Mouse (Mus musculus): Measurements from ENCODE around the gene Rgs8. TPM values are rescaled to one million over a fixed set of nuclear protein-coding genes. Genes with fewer than 3 reads are reported as not detected.

The Rgs8 gene
- polyA plus RNA-seq, 1 experiment, result 0.16 TPM

- Histone ChIP-seq H3ac (ENCODE audit: control insufficient read depth, insufficient read length) (no peak overlapping the region), H3K4me3 (no peak overlapping the region)
- TF ChIP-seq TCF3 (IDR thresholded peaks at IDR 0.05; ENCODE audit: insufficient read length, low read depth), result peak; percentile 87
- no peak for TF ChIP-seq USF1 (IDR thresholded peaks at IDR 0.05; ENCODE audit: low read depth)
- no peak for TF ChIP-seq POLR2A (IDR thresholded peaks at IDR 0.05; ENCODE audit: insufficient read length, low read depth)
- peak; percentile 52 to 97 (median 93) for TF ChIP-seq MYOD1 (IDR thresholded peaks at IDR 0.05; ENCODE audit: control insufficient read depth in 1 of 3, insufficient read length in 2 of 3, low read depth in 2 of 3)
- no peak for TF ChIP-seq POLR2AphosphoS2 (IDR thresholded peaks at IDR 0.05; ENCODE audit: insufficient read length, low read depth)
- no peak for TF ChIP-seq CEBPB (IDR thresholded peaks at IDR 0.05; ENCODE audit: insufficient read depth, poor library complexity, severe bottlenecking)
- TF ChIP-seq SRF (IDR thresholded peaks at IDR 0.05; ENCODE audit: control insufficient read depth, insufficient read length, low read depth), result no peak
- no peak for TF ChIP-seq MAX (IDR thresholded peaks at IDR 0.05; ENCODE audit: low read depth)
- TF ChIP-seq MYOG (IDR thresholded peaks at IDR 0.05; ENCODE audit: control insufficient read depth in 1 of 3, insufficient read depth in 1 of 3, insufficient read length in 2 of 3, low read depth in 2 of 3), result peak; percentile 46 to 84 (median 49)
- peak; percentile 68 for TF ChIP-seq TCF12 (IDR thresholded peaks at IDR 0.05; ENCODE audit: insufficient read depth, poor library complexity, severe bottlenecking)
- TF ChIP-seq REST (IDR thresholded peaks at IDR 0.05; ENCODE audit: insufficient read depth, insufficient read length), result no peak
- no peak for TF ChIP-seq E2F4 (IDR thresholded peaks at IDR 0.05; ENCODE audit: insufficient read depth)
Observed at GRCm38 (mm10) chr1:153635056-153635455, 17.8 kb upstream of the Rgs8 start.

GRCm38 (mm10) chr1:153635521-153635920 lies 17.3 kb upstream of the Rgs8 start:
- no peaks in the 10 kb centered on the region for H3K79me2 ChIP-seq (ENCODE audit: control insufficient read depth, insufficient read depth)
- H3K27me3 ChIP-seq (ENCODE audit: control insufficient read depth, insufficient read depth, insufficient read length), result no peaks in the 10 kb centered on the region
- no peaks in the 10 kb centered on the region for H3K36me3 ChIP-seq (ENCODE audit: control insufficient read depth, insufficient read depth)
- no peak overlapping the region for H3K4me3 ChIP-seq
- H3ac ChIP-seq (ENCODE audit: control insufficient read depth, insufficient read length), result no peak overlapping the region
- H3K4me2 ChIP-seq (ENCODE audit: low read depth), result peak overlapping the region; percentile 47
- TF ChIP-seq POLR2A (IDR thresholded peaks at IDR 0.05; ENCODE audit: insufficient read length, low read depth) (no peak), TCF12 (IDR thresholded peaks at IDR 0.05; ENCODE audit: insufficient read depth, poor library complexity, severe bottlenecking) (peak; percentile 5), CEBPB (IDR thresholded peaks at IDR 0.05; ENCODE audit: insufficient read depth, poor library complexity, severe bottlenecking) (peak; percentile 51; the same call in 1 of the 2 replicates), USF1 (IDR thresholded peaks at IDR 0.05; ENCODE audit: low read depth) (no peak)

More at GRCm38 (mm10) chr1:153635056-153635455, 17.8 kb upstream of the Rgs8 start:
- H3K79me2 ChIP-seq (ENCODE audit: control insufficient read depth, insufficient read depth), result no peaks in the 10 kb centered on the region
- H3K27me3 ChIP-seq (ENCODE audit: control insufficient read depth, insufficient read depth, insufficient read length), result no peaks in the 10 kb centered on the region
- H3K4me2 ChIP-seq (ENCODE audit: low read depth), result peak overlapping the region; percentile 47
- H3K36me3 ChIP-seq (ENCODE audit: control insufficient read depth, insufficient read depth), result no peaks in the 10 kb centered on the region

- Histone ChIP-seq H3K4me3 (no peak overlapping the region), H3K79me2 (ENCODE audit: control insufficient read depth, insufficient read depth) (no peaks in the 10 kb centered on the region), H3K27me3 (ENCODE audit: control insufficient read depth, insufficient read depth, insufficient read length) (no peaks in the 10 kb centered on the region), H3K36me3 (ENCODE audit: control insufficient read depth, insufficient read depth) (no peaks in the 10 kb centered on the region), H3K4me2 (ENCODE audit: low read depth) (no peak overlapping the region), H3ac (ENCODE audit: control insufficient read depth, insufficient read length) (no peak overlapping the region)
- TF ChIP-seq TCF3 (IDR thresholded peaks at IDR 0.05; ENCODE audit: insufficient read length, low read depth) (no peak), MYOG (IDR thresholded peaks at IDR 0.05; ENCODE audit: control insufficient read depth in 1 of 3, insufficient read depth in 1 of 3, insufficient read length in 2 of 3, low read depth in 2 of 3) (no peak), E2F4 (IDR thresholded peaks at IDR 0.05; ENCODE audit: insufficient read depth) (no peak), MAX (IDR thresholded peaks at IDR 0.05; ENCODE audit: low read depth) (no peak), SRF (IDR thresholded peaks at IDR 0.05; ENCODE audit: control insufficient read depth, insufficient read length, low read depth) (no peak), REST (IDR thresholded peaks at IDR 0.05; ENCODE audit: insufficient read depth, insufficient read length) (no peak), MYOD1 (IDR thresholded peaks at IDR 0.05; ENCODE audit: control insufficient read depth in 1 of 3, insufficient read length in 2 of 3, low read depth in 2 of 3) (no peak), CEBPB (IDR thresholded peaks at IDR 0.05; ENCODE audit: insufficient read depth, poor library complexity, severe bottlenecking) (no peak), POLR2AphosphoS2 (IDR thresholded peaks at IDR 0.05; ENCODE audit: insufficient read length, low read depth) (no peak), TCF12 (IDR thresholded peaks at IDR 0.05; ENCODE audit: insufficient read depth, poor library complexity, severe bottlenecking) (no peak), POLR2A (IDR thresholded peaks at IDR 0.05; ENCODE audit: insufficient read length, low read depth) (no peak), USF1 (IDR thresholded peaks at IDR 0.05; ENCODE audit: low read depth) (no peak)
Observed at GRCm38 (mm10) chr1:153636821-153637220, 16.0 kb upstream of the Rgs8 start.

- Histone ChIP-seq H3K4me3 (no peak overlapping the region), H3K36me3 (ENCODE audit: control insufficient read depth, insufficient read depth) (no peaks in the 10 kb centered on the region), H3ac (ENCODE audit: control insufficient read depth, insufficient read length) (no peak overlapping the region), H3K79me2 (ENCODE audit: control insufficient read depth, insufficient read depth) (no peaks in the 10 kb centered on the region), H3K4me2 (ENCODE audit: low read depth) (peak overlapping the region; percentile 59), H3K27me3 (ENCODE audit: control insufficient read depth, insufficient read depth, insufficient read length) (no peaks in the 10 kb centered on the region)
- TF ChIP-seq E2F4 (IDR thresholded peaks at IDR 0.05; ENCODE audit: insufficient read depth) (no peak), TCF3 (IDR thresholded peaks at IDR 0.05; ENCODE audit: insufficient read length, low read depth) (peak; percentile 32), MYOG (IDR thresholded peaks at IDR 0.05; ENCODE audit: control insufficient read depth in 1 of 3, insufficient read depth in 1 of 3, insufficient read length in 2 of 3, low read depth in 2 of 3) (peak in 2 of 3 experiments; percentile 77 to 84), USF1 (IDR thresholded peaks at IDR 0.05; ENCODE audit: low read depth) (no peak), TCF12 (IDR thresholded peaks at IDR 0.05; ENCODE audit: insufficient read depth, poor library complexity, severe bottlenecking) (peak; percentile 74), REST (IDR thresholded peaks at IDR 0.05; ENCODE audit: insufficient read depth, insufficient read length) (no peak), CEBPB (IDR thresholded peaks at IDR 0.05; ENCODE audit: insufficient read depth, poor library complexity, severe bottlenecking) (no peak), MYOD1 (IDR thresholded peaks at IDR 0.05; ENCODE audit: control insufficient read depth in 1 of 3, insufficient read length in 2 of 3, low read depth in 2 of 3) (peak in 2 of 3 experiments; percentile 89 to 90)
Observed at GRCm38 (mm10) chr1:153641492-153641939, 11.3 kb upstream of the Rgs8 start.
